Mouse (Mus musculus) splenic B cell, adult 2 months (primary cell): Measurements from ENCODE around the gene Nabp1.

Experiments used
- DNase-seq: peaks from one replicate; pipeline ENCODE4 v3.0.0-alpha.2; 2011; ENCODE audit warnings: low read depth, low spot score
- H3K27me3 ChIP-seq: 2 replicates; pipeline ENCODE4 v1.6.1; 2012; ENCODE audit warnings: mild to moderate bottlenecking, low read length, moderate library complexity, mixed read lengths; ENCODE audit not compliant: control insufficient read depth, poor library complexity, insufficient read depth, severe bottlenecking
- H3K36me3 ChIP-seq: 2 replicates; pipeline ENCODE4 v1.6.1; 2012; ENCODE audit warnings: mild to moderate bottlenecking, low read length, moderate library complexity, mixed read lengths; ENCODE audit not compliant: control insufficient read depth, poor library complexity, insufficient read depth, severe bottlenecking

Gene Nabp1

DNA sequence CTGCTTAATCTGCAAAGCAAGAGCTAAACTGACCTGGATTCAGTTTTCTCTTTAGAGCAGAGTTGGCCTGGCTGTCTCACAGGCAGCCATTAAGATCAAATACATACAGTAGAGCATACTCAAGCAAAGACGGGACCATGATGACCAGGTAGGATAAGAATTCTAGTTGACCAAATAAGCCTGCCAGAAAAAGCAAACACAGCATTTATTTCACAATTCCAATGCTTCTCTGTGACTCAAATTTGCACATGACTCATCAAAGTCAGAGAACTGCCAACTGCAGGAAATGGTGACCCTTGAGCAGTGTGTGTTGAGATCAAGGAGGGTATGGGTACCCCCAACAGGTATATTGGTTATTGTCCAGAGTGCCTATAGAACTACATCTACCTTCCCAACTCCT, 27.4 kb upstream of the Nabp1 start:
- DNase-seq: no peak
- H3K36me3 ChIP-seq: no peaks in the 10 kb centered on the region
- no peaks in the 10 kb centered on the region for H3K27me3 ChIP-seq

DNA sequence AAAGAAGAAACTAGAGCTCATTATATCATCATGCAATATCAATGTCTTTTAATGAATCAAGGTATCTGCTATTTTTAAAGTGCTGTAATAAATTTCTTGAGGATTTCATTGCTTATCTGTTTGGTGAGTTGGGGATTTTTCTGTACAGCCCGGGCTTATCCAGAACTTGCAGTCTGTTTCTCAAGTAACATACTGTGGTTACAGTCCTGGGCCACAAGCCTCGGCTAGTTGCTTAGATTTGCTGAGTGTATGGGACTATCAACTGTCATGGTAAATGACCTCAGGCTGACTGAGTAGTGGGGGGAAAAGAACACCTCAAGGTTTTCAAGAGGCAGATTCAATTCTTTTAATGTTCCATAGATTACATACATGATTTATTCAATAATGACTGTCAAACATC, 24.8 kb upstream of the Nabp1 start:
- H3K36me3 ChIP-seq: no peaks in the 10 kb centered on the region
- H3K27me3 ChIP-seq: no peaks in the 10 kb centered on the region
- DNase-seq: no peak

DNA sequence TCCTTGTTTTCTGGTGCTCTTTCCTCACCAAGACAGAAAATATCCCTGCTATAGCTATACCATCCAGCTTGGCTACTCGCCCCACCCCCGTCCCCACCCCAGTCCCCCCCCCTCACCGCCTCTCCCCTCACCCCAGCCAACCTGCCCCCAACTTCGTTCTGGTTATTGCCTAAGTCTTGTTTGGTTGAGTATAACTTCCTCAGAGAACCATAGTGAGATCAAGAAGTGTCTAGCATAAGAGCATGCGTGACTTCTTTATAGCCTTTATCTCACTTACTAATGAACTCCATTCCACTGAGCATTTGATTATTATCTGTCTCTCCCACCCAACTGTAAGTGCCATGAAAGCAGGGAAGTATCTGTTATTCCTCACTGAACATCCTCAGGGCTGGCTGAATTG, 24.1 kb upstream of the Nabp1 start:
- Histone ChIP-seq H3K27me3 (no peaks in the 10 kb centered on the region), H3K36me3 (no peaks in the 10 kb centered on the region)
- no peak for DNase-seq

DNA sequence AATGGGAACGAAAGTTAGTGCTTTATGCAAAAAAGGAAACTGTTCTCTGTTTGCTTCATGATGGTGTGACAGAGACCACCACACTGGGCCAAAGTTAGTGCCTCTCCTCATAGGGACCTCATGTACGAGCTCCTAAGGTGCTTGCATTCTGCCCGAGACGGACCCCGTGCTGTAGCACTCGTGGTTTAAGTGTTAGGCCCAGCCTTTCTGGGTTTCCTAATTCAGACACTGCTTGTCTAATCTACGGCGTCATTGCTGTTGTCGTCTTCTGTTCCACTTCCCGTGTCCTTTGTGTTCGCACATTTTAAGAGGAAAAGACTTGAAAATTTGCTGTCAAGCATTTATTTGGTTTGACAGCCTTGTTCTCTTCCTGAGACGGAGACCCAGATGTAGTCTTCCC, 23.0 kb upstream of the Nabp1 start:
- Histone ChIP-seq H3K27me3 (no peaks in the 10 kb centered on the region), H3K36me3 (no peaks in the 10 kb centered on the region)
- DNase-seq: no peak

DNA sequence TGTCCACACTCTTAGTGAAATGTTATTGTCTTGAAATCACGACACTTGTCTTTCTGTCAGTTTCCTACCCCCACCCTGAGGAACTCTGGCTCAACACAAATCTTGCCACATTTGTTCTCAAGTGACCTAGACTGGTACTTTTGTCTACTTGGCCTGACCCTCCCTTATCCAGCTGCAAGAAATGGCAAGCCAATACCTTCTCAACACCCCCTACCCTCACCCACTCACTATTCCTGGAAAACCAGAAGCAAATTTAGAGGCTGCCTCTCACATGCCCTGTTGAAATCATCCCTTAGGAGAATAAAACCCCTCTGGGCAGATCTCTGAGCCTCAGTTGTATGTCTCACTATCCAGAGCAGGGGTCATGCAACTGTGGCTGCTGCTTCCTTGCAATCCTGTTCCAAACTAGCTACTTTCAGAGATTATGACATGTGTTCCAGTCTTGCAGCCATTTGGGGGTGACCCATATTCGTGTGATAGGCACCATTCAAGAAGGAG, 20.4 kb upstream of the Nabp1 start:
- no peaks in the 10 kb centered on the region for H3K27me3 ChIP-seq

DNA sequence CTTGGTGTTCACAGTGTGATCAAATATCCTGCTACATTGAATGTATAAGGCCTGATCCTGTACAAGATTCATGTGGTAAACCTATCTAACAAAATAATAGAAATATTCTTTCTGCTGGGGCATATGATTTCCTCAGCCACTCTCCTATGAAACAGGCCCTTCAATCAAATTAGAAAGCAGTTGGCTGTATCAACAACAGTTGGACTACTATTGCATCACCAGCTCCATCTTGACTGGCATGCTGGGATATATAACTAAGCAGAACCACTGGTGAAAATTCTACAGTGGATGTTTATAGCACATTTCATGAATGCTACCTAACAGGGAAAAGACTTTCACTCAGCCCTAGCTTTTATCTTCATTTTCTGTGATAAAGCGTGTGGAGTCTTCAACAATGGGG, 17.9 kb upstream of the Nabp1 start:
- no peaks in the 10 kb centered on the region for H3K27me3 ChIP-seq
- DNase-seq: no peak
- H3K36me3 ChIP-seq: no peaks in the 10 kb centered on the region

More for the DNA sequence above, 20.4 kb upstream of the Nabp1 start:
- no peak for DNase-seq
- no peaks in the 10 kb centered on the region for H3K36me3 ChIP-seq

DNA sequence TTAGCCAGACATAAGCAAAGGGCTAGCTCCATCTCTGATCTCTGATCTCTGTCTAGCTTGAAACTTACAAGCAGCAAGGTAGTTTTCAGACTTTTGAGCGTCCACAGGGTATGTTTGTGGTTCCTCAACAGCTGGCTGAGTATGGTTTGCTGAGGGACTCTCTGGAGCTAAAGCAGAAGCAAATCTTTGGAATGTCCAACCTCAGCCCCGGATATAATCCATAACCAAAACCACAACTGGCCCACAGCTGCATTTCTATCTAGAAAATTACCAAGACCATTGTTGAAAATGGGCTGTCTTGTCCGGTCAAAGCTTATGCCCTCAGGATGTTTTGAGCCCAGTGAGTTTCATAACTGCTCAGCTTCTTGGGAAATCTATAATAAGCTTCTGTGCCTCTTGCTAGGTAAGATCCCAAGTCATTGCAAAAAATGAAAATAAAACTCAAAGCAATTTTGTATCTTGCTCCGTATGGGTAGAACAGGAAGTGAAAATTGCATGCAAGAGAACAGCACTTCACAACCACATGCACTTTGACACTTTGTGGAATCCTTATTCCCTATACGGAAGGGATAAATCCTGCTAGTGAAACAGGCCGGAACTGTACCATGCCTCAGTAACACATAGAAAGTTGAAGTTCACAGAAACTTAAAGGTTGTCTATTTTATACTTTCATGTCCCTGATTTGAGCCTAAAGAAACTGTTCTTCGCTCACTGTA, 15.5 kb upstream of the Nabp1 start:
- Histone ChIP-seq H3K27me3 (no peaks in the 10 kb centered on the region), H3K36me3 (no peaks in the 10 kb centered on the region)
- peak; percentile 21 for DNase-seq

DNA sequence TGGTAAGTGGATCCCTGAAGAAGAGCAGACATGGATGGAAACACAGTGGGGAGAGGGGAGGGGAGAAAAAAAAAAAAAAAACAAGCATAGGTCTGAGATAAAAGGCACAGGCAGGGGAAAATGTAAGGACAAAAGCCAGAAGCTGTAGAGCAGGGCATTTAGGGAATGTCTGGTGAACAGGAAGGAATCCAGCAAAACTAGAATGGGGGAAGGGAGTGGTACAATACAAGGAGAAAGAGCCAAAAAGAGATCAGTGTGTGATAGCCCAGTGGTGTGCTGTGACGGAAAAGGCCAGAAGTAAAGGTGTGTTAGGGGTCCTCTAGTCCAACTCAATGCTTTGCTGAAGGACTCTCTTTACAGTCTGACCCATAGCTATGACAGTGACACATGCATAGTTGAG, 8.1 kb upstream of the Nabp1 start:
- no peak for DNase-seq
- no peaks in the 10 kb centered on the region for H3K27me3 ChIP-seq
- H3K36me3 ChIP-seq: no peaks in the 10 kb centered on the region

DNA sequence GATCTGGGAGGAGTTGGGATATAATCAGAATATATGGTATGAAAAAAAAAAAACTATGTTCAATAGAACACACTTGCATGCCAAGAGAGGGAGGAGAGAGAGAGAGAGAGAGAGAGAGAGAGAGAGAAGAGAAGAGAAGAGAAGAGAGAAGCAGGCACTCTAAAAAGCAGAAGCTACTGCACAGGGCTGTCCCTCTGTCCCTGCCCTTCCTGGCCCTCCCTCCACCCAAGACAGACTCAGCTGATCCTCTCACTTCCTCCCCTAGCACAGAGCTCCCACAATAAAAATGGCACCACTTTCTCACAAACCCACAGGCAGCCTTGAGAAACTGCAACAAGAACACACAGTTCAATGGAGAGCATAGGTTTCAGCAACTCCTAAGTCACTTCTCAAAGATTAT, 2.2 kb upstream of the Nabp1 start:
- DNase-seq: peak; percentile 87
- no peaks in the 10 kb centered on the region for H3K27me3 ChIP-seq
- H3K36me3 ChIP-seq: 0 out of 2 replicates have a peak, but pooled peaks cover 2% of the 10 kb centered on the region

DNA sequence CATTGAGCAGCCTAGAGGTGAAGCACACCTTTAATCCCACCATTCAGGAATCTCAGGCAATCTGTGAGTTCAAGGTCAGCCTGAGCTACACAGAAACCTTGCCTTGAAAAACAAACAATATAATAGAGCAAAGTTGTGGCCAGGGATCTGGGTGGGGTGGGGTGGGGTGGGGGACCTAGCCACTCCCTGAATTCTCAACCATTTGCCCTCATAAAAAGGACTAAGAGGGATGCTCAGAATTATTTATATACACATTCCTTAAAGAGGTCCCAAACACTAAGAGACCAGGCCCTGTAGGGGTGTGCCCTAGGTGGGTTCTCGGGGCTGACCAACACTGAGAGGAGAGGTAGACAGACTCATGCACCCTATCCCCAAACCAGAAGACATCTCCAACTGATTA, 1.5 kb upstream of the Nabp1 start:
- no peak for DNase-seq
- Histone ChIP-seq H3K27me3 (no peaks in the 10 kb centered on the region), H3K36me3 (0 out of 2 replicates have a peak, but pooled peaks cover 2% of the 10 kb centered on the region)

DNA sequence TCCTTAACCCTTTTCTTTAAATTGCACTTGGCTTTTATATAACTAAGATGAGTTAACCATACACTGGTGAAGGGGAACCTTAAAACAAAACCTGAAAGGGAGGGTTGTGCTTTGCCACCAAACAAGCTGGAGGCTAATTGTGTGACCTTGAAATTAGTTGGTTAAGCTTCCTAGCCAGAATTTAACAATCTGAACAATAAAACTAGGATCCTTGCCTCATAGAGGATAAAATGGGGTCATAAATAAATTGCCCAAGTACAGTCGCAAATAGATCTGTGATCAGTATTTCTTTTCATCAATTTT, 753 bp upstream of the Nabp1 start:
- no peak for DNase-seq
- no peaks in the 10 kb centered on the region for H3K27me3 ChIP-seq
- H3K36me3 ChIP-seq: 0 out of 2 replicates have a peak, but pooled peaks cover 2% of the 10 kb centered on the region

DNA sequence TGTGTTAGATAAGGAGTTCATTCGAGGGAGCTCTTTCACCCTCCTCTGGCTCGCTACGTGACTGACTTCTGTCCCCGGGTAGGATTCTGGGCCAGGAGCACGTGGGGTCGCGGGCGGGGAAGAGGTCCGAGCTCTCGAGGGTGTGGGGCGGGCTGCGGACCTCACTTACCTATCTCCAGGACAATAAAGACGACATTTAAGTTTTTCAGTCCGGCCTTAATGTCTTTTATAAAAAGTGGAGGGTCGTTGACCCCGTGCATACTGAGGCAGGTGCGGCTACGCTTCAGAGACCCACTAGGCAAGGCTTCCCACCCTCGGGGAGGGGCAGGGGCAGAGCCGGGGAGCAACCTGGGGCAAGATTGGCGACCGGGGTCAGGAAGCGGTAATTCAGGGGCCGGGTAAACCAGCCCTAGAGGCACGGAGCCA, 556 bp downstream of the Nabp1 start:
- H3K36me3 ChIP-seq: 0 out of 2 replicates have a peak, but pooled peaks cover 2% of the 10 kb centered on the region
- DNase-seq: peak; percentile 45
- H3K27me3 ChIP-seq: no peaks in the 10 kb centered on the region

DNA sequence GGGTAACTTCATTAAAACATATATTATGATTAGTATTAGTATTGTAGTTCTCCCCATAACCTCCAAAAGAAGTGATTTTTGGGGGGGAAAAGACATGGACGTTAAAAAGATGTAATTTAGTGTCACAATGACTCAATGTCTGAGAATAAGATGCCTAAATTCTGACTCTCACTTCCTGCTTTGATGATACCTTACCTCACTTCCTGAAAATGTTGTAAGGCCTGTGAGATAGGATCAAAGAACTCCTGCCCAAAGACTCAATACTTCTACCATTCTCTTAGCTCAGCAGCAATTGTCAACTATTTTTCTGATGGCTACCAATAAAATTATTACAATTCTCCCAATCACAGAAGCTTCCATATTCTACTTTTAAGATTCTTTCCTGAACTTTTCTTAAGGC, 1.8 kb downstream of the Nabp1 start:
- no peaks in the 10 kb centered on the region for H3K27me3 ChIP-seq
- peaks cover 5% of the 10 kb centered on the region; the same call in 1 of the 2 replicates for H3K36me3 ChIP-seq
- DNase-seq: peak; percentile 66

DNA sequence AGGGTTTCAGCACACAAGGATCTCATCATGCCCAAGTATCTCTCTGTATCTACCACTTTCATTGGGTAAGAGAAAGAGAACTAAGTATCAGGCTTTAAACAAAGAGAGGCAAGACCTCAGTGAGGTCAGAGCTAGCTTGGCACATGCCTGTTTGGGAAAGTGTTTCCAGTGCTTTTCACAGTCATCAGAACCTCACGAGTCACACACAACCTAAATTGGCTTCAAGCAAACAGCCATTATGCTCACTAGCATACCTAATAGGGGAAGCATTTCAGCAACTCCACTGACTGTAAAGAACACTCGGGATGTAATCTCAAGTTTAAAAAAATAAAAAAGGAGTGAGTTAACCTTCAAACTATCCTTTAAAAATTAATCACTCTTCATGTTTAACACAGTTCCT, 10.1 kb downstream of the Nabp1 start:
- Histone ChIP-seq H3K27me3 (no peaks in the 10 kb centered on the region), H3K36me3 (peaks cover 3% of the 10 kb centered on the region)
- DNase-seq: no peak

DNA sequence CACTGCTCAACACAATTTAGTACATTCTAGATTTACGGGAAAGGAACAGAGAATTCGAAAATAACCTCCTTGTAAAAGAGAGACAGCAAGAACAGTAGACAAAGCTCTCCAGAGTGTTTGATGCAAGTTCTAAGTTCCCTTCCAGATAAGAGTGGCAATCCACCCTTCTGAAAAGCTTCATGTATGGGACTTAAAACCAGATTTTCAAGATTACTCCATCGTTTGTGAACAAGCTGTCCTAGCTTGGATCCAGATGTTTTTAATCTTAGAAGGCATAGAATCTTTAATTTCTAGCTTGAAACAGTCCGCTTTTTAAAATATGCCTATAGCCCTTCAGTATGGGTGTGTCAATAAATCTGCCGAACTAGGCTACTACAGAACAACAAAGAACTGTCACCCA, 11.0 kb downstream of the Nabp1 start:
- no peak for DNase-seq
- Histone ChIP-seq H3K36me3 (peaks cover 3% of the 10 kb centered on the region), H3K27me3 (no peaks in the 10 kb centered on the region)

DNA sequence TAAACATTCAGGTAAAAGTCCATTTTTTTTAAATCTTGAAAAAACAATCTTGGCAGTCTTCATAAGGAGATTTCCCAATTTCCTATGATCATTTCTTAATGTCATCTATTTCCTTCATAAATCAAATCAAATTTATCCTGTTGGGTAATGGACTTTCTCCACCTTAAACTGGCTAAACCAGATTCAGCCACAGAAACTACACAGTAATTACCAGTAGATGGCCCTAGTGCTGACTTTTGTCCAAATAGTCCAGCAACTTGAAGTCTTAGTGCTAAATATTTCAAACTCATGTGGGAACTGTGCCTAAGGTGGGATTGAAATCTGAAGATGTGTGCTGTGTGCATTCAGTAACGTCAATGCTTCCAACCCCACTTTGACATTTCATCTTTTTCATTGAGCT, 11.8 kb downstream of the Nabp1 start:
- Histone ChIP-seq H3K36me3 (no peaks in the 10 kb centered on the region; the same call in none of the 2 replicates), H3K27me3 (no peaks in the 10 kb centered on the region)
- DNase-seq: peak; percentile 64
